Mouse (Mus musculus) hindbrain, embryonic 13.5 days (tissue): ENCODE data around the gene Sh3pxd2b. TPM values are rescaled to one million over a fixed set of nuclear protein-coding genes. Genes with fewer than 3 reads are reported as not detected.
"Not testable (repeated sequence)": the region's sequence is repeated elsewhere in the genome, so short reads cannot be mapped to it uniquely, and the experiment has no call there.

Experiments used
- ATAC-seq: fragments of 200-750 bp; cut with Nextera tagmentation; 2 replicates; pipeline ENCODE4 v1.8.0; 2017; ENCODE audit warnings: moderate TSS enrichment; ENCODE audit not compliant: low FRiP score
- H3K27ac ChIP-seq: fragments of 300-500 bp; sonication (generic); 2 replicates; pipeline ENCODE4 v1.5.1; 2015; ENCODE audit warnings: inconsistent platforms, mild to moderate bottlenecking, moderate library complexity
- H3K27me3 ChIP-seq: fragments of 300-500 bp; sonication (generic); 2 replicates; pipeline ENCODE4 v1.6.1; 2015; ENCODE audit warnings: mild to moderate bottlenecking, inconsistent platforms
- H3K36me3 ChIP-seq: fragments of 300-500 bp; sonication (generic); 2 replicates; pipeline ENCODE4 v1.6.1; 2015; ENCODE audit warnings: mild to moderate bottlenecking, inconsistent platforms
- H3K4me1 ChIP-seq: fragments of 300-500 bp; sonication (generic); replicated peaks from 2 replicates; pipeline ENCODE4 v1.6.1; 2015; ENCODE audit warnings: inconsistent platforms
- H3K4me2 ChIP-seq: fragments of 300-500 bp; sonication (generic); 2 replicates; pipeline ENCODE4 v1.6.1; 2015; ENCODE audit warnings: inconsistent platforms, mild to moderate bottlenecking, moderate library complexity
- H3K4me3 ChIP-seq: fragments of 300-500 bp; sonication (generic); 2 replicates; pipeline ENCODE4 v1.5.1; 2015; ENCODE audit warnings: mild to moderate bottlenecking, inconsistent platforms
- H3K9ac ChIP-seq: fragments of 300-500 bp; sonication (generic); 2 replicates; pipeline ENCODE4 v1.6.1; 2015; ENCODE audit warnings: mild to moderate bottlenecking, inconsistent platforms
- H3K9me3 ChIP-seq: fragments of 300-500 bp; sonication (generic); 2 replicates; pipeline ENCODE4 v1.6.1; 2016; ENCODE audit warnings: inconsistent platforms
- WGBS: fragments of 180-500 bp; shearing (Covaris S2); methylation state at CpG from one replicate; pipeline ENCODE4 v1.1.7; 2015; 5-methylcytosine and 5-hydroxymethylcytosine counted together
- polyA plus RNA-seq: library from polyadenylated mRNA; unstranded; fragments of >200 nt; fragmentation: Nextera tagmentation; extraction: Ambion mirVana; gene quantifications from 2 replicates; pipeline ENCODE4 v1.2.1, GENCODE M21; 2015

The Sh3pxd2b gene
- 21.3 and 23.1 TPM in 2 replicates for polyA plus RNA-seq

DNA sequence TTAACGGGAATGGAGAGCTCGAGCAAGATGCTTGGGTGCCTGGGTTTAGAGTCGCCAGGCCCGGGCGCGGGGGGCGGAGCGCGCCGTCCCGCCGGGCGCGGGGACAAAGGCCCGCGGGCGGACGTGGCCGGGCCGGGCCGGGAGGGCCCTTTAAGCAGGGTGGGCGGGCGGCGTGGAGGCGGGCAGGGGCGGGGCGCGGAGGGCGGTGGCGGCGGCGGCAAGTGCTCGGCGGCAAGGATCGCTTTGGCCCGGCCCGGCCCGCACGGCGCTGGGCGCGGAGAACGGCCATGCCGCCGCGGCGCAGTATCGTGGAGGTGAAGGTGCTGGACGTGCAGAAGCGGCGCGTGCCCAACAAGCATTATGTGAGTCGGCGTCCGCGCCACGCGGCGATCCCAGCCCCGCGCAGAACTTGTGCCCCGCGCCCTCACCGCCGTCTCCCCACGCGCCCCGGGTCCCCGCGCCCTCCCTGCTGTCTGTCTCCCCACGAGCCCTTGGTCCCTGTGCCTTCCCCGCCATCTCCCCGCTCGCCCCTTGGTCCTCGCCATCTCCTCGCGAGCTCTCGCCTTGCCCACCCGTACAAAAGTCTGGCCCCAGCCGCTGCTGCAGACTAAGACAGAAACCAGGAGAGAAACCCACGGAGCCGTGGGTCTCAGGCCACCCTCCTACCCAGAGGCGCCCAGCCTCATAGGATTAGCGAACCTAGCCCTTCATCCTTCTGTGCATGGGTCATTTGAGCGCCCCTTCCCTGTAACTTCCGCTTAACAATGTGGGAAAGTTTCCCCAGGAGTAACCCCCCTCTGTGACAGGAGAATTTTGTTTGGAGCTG lies at the start of gene Sh3pxd2b:
Gene Sh3pxd2b (plus strand): TSS at position 214 of the 826 bp plus-strand sequence.
- H3K27me3 ChIP-seq = no peaks in the 10 kb centered on the region
- peak within 1 kb of the TSS; percentile 90 for H3K27ac ChIP-seq
- H3K9ac ChIP-seq = peak within 1 kb of the TSS; percentile 95
- ATAC-seq = peak; percentile 81
- peak within 1 kb of the TSS; percentile 92 for H3K4me2 ChIP-seq
- H3K9me3 ChIP-seq = no peaks in the 10 kb centered on the region
- peaks cover 20% of the 10 kb centered on the region for H3K36me3 ChIP-seq
- H3K4me3 ChIP-seq = peak within 1 kb of the TSS; percentile 81
- H3K4me1 ChIP-seq = peaks cover 41% of the 10 kb centered on the region
- 0% methylated on average over 51 of the region's 86 CpGs for WGBS

DNA sequence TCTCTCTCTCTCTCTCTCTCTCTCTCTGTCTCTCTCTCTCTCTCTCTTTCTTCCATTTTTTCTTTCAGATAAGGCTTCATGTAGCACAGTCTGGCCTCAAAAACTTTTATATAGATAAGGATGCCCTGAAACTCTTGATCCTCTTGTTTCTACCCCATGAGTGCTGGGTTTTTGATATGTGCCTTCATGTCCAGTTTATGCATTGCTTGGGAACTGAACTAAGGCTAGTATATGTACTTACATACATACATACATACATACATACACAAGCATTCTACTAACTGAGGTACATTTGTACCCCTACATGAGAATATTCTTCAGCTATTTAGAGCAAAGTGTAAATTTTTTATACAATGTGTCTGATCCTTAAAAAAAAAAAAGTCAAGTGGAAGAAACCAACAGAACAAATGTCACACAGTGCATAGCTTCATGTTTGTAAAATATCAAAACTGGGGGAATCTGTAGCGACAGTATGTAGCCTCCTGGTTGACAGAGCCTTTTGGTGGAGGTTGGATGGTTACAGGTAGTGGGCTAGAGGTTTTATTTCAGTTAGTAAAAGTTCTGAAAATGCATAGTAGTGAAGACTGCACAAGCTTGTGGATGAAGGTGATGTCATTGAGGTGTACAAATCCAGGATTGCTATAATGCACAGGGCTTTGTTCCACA lies 49.6 kb upstream of the Sh3pxd2b start:
- no peak for ATAC-seq
- 93% methylated on average over 1 of the region's 1 CpGs for WGBS
- no peaks in the 10 kb centered on the region for H3K9me3 ChIP-seq

DNA sequence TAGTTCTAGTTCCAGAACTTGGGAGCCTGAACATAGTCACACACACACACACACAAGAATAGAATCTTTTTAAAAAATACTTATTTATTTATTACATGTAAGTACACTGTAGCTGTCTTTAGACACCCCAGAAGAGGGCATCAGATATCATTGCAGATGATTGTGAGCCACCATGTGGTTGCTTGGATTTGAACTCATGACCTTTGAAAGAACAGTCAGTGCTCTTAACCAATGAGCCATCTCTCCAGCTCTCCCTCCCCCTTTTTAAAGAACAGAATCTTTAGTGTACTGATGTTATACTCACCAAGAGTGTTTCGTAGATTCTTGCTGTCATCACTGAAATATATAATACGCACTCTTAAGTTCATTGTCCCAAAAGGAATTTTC lies 49.1 kb upstream of the Sh3pxd2b start:
- no peak for ATAC-seq
- Histone ChIP-seq H3K9me3 (no peaks in the 10 kb centered on the region), H3K9ac (no peak overlapping the region), H3K4me3 (no peak overlapping the region), H3K27ac (no peak overlapping the region), H3K4me1 (no peaks in the 10 kb centered on the region), H3K36me3 (no peaks in the 10 kb centered on the region), H3K4me2 (no peak overlapping the region), H3K27me3 (peaks cover 15% of the 10 kb centered on the region)
- WGBS = 98% methylated on average over 2 of the region's 2 CpGs

More for the DNA sequence above, 49.6 kb upstream of the Sh3pxd2b start:
- Histone ChIP-seq H3K4me2 (no peak overlapping the region), H3K36me3 (no peaks in the 10 kb centered on the region), H3K9ac (no peak overlapping the region), H3K4me1 (no peaks in the 10 kb centered on the region), H3K4me3 (no peak overlapping the region), H3K27me3 (peaks cover 15% of the 10 kb centered on the region), H3K27ac (no peak overlapping the region)

DNA sequence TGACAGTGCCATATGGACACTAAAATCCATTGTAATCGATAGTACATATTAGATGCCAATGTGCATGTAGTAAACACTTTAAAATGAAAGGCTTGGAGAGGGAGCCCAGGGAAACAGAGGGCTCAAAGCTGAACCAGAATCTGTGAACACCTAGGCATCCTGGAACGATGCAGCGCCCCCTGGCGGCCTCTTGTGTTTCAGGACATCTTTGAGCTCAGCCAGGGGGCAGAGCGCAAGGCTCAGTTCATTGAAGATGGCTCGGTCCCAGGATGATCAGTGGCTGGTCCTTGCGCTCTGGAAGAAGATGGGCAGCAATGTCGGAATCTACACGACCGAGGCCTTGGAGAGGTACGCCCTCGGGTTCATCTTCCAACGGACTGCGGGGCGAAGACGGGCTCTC lies 47.8 kb upstream of the Sh3pxd2b start, which contains the start of gene Hbq1a:
Gene Hbq1a (plus strand): TSS at position 205 of the 400 bp plus-strand sequence.
- not testable (repeated sequence) for H3K9me3 ChIP-seq, H3K4me1 ChIP-seq, H3K9ac ChIP-seq, H3K36me3 ChIP-seq, H3K27ac ChIP-seq
- peak within 1 kb of the TSS; percentile 52 for H3K4me2 ChIP-seq
- 8% methylated on average over 16 of the region's 16 CpGs for WGBS
- peak within 1 kb of the TSS; percentile 33 for H3K4me3 ChIP-seq
- peak; percentile 54 for ATAC-seq
- peaks cover 15% of the 10 kb centered on the region for H3K27me3 ChIP-seq

DNA sequence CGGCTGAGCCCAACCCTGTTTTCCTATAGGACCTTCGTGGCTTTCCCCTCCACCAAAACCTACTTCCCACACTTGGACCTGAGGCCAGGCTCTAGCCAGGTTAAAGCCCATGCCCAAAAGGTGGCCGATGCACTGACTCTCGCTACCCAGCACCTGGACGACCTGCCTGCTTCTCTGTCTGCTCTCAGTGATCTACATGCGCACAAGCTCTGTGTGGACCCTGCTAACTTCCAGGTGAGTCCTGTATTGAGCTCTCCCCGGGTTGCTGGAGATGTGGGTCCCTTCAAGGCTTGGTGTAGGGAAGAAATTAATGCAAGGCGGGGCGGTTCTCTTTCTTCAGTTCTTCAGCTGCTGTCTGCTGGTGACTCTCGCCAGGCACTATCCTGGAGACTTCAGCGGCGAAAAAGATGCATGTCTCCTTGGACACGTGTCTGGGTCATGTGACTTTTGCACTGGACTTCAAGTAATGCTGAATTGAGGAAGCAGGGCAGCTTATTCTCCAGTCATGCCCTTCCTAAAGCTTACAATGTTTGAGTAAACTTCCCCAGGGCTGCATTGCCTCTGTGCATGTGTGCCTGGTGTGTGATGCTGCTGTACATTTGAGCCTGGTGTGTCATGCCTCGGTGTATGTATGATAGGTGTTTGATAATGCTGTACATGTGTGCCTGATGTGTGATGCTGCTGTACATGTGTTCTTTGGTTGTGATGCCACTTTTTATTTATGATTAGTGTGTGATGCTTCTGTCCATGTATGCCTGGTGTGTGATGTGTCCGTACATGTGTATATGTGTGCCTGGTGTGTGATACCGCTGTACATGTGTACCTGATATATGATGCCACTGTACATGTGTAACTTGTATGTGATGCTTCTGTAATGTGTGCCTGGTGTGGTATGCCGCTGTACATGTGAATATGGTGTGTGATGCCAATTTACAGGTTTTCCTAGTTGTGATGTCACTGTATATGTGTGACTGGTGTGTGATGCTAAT lies 47.0 kb upstream of the Sh3pxd2b start:
- WGBS = 60% methylated on average over 14 of the region's 17 CpGs
- peak; percentile 47; the same call in 1 of the 2 replicates for ATAC-seq
- H3K4me3 ChIP-seq = peak overlapping the region; percentile 33
- peak overlapping the region; percentile 52 for H3K4me2 ChIP-seq
- no peaks in the 10 kb centered on the region for H3K4me1 ChIP-seq
- H3K27me3 ChIP-seq = peaks cover 15% of the 10 kb centered on the region
- H3K9ac ChIP-seq = no peak overlapping the region; the same call in 1 of the 2 replicates
- H3K36me3 ChIP-seq = no peaks in the 10 kb centered on the region
- no peak overlapping the region for H3K27ac ChIP-seq
- no peaks in the 10 kb centered on the region for H3K9me3 ChIP-seq

DNA sequence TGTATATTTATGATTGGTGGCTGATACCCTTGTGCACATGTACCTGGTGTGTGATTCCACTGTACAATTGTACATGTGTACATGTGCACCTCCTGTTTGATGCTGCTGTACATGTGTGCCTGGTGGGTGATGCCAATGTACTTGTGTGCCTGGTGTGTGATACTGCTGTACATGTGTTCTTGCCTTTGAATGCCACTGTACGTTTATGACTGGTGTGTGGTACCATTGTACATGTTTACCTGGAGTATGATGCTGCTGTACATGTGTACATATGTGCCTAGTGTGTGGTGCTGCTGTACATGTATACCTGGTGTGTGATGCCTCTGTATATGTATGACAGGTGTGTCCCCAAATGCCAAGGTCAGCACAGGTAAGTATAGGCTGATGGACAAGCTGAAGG lies 46.1 kb upstream of the Sh3pxd2b start:
- 73% methylated on average over 1 of the region's 1 CpGs for WGBS
- H3K27ac ChIP-seq = no peak overlapping the region

DNA sequence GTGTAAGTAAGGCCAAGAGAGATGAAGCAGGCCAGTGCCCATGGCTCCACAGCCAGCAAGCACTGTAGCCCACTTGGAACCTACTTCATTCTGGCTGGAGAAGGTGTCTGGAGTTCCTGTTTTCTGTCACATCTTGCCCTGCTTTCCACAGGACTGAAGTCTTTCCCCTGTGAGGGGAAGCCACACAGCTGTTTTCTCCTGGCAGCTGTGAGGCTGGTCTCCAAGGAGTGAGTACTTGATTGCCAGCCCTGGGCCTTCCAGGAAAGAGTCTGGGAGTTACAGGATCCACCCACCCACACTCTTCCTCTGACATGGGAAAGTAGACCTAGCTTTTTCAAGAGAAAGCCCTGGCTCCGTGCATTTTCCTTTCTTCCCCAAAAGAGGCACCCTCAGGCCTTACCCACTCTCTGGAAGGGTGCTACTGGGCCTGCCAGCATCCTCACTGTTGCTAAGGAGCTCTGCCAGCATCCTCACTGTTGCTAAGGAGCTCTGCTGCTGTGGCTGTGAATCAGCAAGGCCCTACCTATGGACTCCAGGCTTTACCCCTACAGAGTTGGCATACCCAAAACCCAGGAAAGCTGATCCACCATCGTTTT lies 44.7 kb upstream of the Sh3pxd2b start:
- no peak for ATAC-seq
- no peak overlapping the region for H3K9ac ChIP-seq
- H3K36me3 ChIP-seq = no peaks in the 10 kb centered on the region
- H3K9me3 ChIP-seq = no peaks in the 10 kb centered on the region
- 59% methylated on average over 2 of the region's 2 CpGs for WGBS
- H3K4me3 ChIP-seq = no peak overlapping the region
- peaks cover 15% of the 10 kb centered on the region for H3K27me3 ChIP-seq
- no peak overlapping the region for H3K27ac ChIP-seq
- no peak overlapping the region for H3K4me2 ChIP-seq
- no peaks in the 10 kb centered on the region for H3K4me1 ChIP-seq

More for the DNA sequence above, 46.1 kb upstream of the Sh3pxd2b start:
- H3K27me3 ChIP-seq = peaks cover 15% of the 10 kb centered on the region
- ATAC-seq = no peak
- no peak overlapping the region for H3K9ac ChIP-seq
- no peaks in the 10 kb centered on the region for H3K9me3 ChIP-seq
- H3K4me2 ChIP-seq = no peak overlapping the region
- H3K36me3 ChIP-seq = no peaks in the 10 kb centered on the region
- no peak overlapping the region for H3K4me3 ChIP-seq
- no peaks in the 10 kb centered on the region for H3K4me1 ChIP-seq

DNA sequence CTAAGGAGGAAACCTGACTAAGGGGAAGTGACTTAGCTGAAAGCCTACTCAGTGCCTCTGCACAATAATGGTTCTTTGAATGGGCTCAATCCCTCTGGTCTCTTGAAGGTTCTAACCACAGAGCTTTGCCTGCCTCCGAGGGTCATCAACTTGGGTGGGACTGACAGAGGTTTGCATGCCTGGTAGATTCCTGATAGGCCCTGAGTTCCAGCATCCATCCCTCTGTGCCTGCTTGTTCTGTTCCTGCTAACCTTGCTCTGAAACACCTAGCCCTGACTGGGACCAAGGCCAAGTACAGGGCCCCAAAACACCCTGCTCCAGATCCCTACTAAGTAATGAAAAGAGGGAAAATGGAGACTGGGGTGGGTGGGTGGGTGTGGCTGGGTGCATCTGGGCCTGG lies 44.2 kb upstream of the Sh3pxd2b start:
- H3K9ac ChIP-seq = no peak overlapping the region
- ATAC-seq = no peak
- H3K9me3 ChIP-seq = no peaks in the 10 kb centered on the region
- no peak overlapping the region for H3K4me2 ChIP-seq
- no peak overlapping the region for H3K4me3 ChIP-seq
- 86% methylated on average over 1 of the region's 1 CpGs for WGBS
- H3K27ac ChIP-seq = no peak overlapping the region
- peaks cover 15% of the 10 kb centered on the region for H3K27me3 ChIP-seq
- no peaks in the 10 kb centered on the region for H3K36me3 ChIP-seq
- no peaks in the 10 kb centered on the region for H3K4me1 ChIP-seq

DNA sequence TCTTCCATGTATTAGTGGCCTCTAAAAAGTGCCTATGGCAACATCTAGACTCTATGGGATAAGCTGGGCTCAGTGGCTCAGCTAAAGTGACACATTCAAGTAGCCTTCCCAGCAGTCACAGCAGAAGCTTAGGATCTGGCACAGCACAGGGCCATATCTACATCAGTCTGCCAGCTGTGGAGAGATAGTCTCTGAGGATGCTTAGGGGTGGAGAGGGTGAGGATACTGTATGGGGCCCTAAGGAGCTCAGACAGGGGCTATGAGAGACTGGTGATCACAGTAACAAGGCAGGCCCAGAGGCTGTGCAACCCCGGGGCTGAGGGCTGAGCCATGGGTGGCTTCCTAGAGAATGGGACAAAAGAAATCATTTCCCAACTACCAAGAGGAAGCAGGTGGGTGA lies 40.6 kb upstream of the Sh3pxd2b start:
- Histone ChIP-seq H3K9ac (no peak overlapping the region), H3K4me2 (no peak overlapping the region), H3K36me3 (no peaks in the 10 kb centered on the region), H3K4me3 (no peak overlapping the region), H3K9me3 (no peaks in the 10 kb centered on the region), H3K27ac (no peak overlapping the region), H3K4me1 (no peaks in the 10 kb centered on the region), H3K27me3 (no peaks in the 10 kb centered on the region)
- ATAC-seq = no peak
- 73% methylated on average over 1 of the region's 1 CpGs for whole genome bisulfite sequencing

DNA sequence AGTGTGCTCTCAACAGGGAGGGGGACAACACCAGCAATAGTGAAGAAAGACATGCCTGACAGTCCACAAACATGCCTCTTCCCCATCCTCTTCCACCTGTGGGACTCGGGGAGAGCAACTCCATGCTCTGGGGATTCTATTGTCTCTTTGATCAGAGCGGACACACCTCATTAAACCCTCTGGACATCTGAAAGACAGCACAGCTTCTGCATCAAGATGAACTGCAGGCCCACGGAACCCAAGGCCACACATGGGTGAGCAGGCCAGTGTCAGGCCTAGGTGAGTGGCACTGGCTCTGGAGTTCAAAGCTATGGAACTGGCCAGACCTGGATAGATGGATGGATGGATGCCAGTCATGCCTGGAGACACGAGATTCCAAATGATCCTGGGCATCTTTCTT lies 38.2 kb upstream of the Sh3pxd2b start:
- H3K9ac ChIP-seq = no peak overlapping the region
- no peak overlapping the region for H3K4me3 ChIP-seq
- H3K36me3 ChIP-seq = no peaks in the 10 kb centered on the region
- H3K27ac ChIP-seq = no peak overlapping the region
- 42% methylated on average over 4 of the region's 4 CpGs for WGBS
- H3K27me3 ChIP-seq = no peaks in the 10 kb centered on the region
- no peak overlapping the region for H3K4me2 ChIP-seq
- no peak for ATAC-seq
- no peaks in the 10 kb centered on the region for H3K9me3 ChIP-seq
- no peaks in the 10 kb centered on the region for H3K4me1 ChIP-seq

DNA sequence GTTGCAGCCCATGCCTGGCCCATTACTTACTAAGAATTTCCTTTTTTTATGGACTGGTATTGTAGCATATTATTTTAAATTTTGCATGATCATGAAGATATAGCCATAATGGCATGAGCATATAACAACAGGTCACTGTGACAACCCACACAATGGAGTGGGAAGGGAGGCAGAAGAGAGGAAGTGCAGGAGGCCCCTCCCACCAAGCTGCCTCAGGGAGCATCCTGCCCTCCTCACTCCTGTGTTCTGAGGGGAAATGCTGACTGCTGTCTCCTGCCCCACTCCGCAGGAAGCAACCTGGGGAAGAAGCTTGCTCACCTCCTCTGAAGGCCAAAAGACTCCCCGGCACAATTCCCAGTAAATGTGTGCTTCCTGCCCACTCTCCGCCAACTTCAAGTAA lies 37.7 kb upstream of the Sh3pxd2b start:
- Histone ChIP-seq H3K27ac (no peak overlapping the region), H3K9ac (no peak overlapping the region), H3K4me3 (no peak overlapping the region), H3K4me2 (no peak overlapping the region), H3K27me3 (no peaks in the 10 kb centered on the region), H3K4me1 (no peaks in the 10 kb centered on the region), H3K36me3 (no peaks in the 10 kb centered on the region), H3K9me3 (no peaks in the 10 kb centered on the region)
- WGBS = 79% methylated on average over 3 of the region's 3 CpGs
- ATAC-seq = no peak
